Mouse (Mus musculus) hindbrain, embryonic 16.5 days (tissue): ENCODE measurements around the gene Mgst2. TPM values are rescaled to one million over a fixed set of nuclear protein-coding genes. Genes with fewer than 3 reads are reported as not detected.

Experiments
- ATAC-seq: fragments of 200-750 bp; cut with Nextera tagmentation; 2 replicates; pipeline ENCODE4 v1.8.0; 2017; ENCODE audit warnings: moderate TSS enrichment, moderate library complexity
- H3K27ac ChIP-seq: fragments of 300-500 bp; sonication (generic); 2 replicates; pipeline ENCODE4 v1.5.1; 2014; ENCODE audit warnings: low read depth, mild to moderate bottlenecking, control low read depth, low read length, moderate library complexity
- H3K27me3 ChIP-seq: fragments of 300-500 bp; sonication (generic); replicated peaks from 2 replicates; pipeline ENCODE4 v1.6.1; 2014; ENCODE audit warnings: low read length; ENCODE audit not compliant: control insufficient read depth, insufficient read depth
- H3K36me3 ChIP-seq: fragments of 300-500 bp; sonication (generic); 2 replicates; pipeline ENCODE4 v1.6.1; 2014; ENCODE audit warnings: mild to moderate bottlenecking, low read length, moderate library complexity, mixed read lengths; ENCODE audit not compliant: control insufficient read depth, insufficient read depth
- H3K4me1 ChIP-seq: fragments of 300-500 bp; sonication (generic); 2 replicates; pipeline ENCODE4 v1.6.1; 2014; ENCODE audit warnings: low read depth, low read length; ENCODE audit not compliant: control insufficient read depth, insufficient read depth
- H3K4me2 ChIP-seq: fragments of 300-500 bp; sonication (generic); 2 replicates; pipeline ENCODE4 v1.6.1; 2014; ENCODE audit warnings: mild to moderate bottlenecking, low read length, control low read depth, moderate library complexity
- H3K4me3 ChIP-seq: fragments of 300-500 bp; sonication (generic); 2 replicates; pipeline ENCODE4 v1.5.1; 2014; ENCODE audit warnings: mild to moderate bottlenecking, low read length, control low read depth, moderate library complexity
- H3K9ac ChIP-seq: fragments of 300-500 bp; sonication (generic); 2 replicates; pipeline ENCODE4 v1.6.1; 2014; ENCODE audit warnings: low read depth, mild to moderate bottlenecking, control low read depth, low read length, moderate library complexity
- H3K9me3 ChIP-seq: fragments of 300-500 bp; sonication (generic); 2 replicates; pipeline ENCODE4 v1.6.1; 2014; ENCODE audit warnings: mild to moderate bottlenecking, low read length, moderate library complexity; ENCODE audit not compliant: control insufficient read depth
- WGBS: fragments of 180-500 bp; shearing (Covaris S2); extraction: QIAGEN DNeasy Blood & Tissue Kit; methylation state at CpG from one replicate; pipeline ENCODE4 v1.1.7; 2014; 5-methylcytosine and 5-hydroxymethylcytosine counted together
- polyA plus RNA-seq: library from polyadenylated mRNA; unstranded; fragments of >200 nt; fragmentation: Nextera tagmentation; extraction: Ambion mirVana; gene quantifications from 2 replicates; pipeline ENCODE4 v1.2.1, GENCODE M21; 2015

Mgst2 gene
- polyA plus RNA-seq, 1 experiment from 2014 or later = 0.33 TPM

DNA sequence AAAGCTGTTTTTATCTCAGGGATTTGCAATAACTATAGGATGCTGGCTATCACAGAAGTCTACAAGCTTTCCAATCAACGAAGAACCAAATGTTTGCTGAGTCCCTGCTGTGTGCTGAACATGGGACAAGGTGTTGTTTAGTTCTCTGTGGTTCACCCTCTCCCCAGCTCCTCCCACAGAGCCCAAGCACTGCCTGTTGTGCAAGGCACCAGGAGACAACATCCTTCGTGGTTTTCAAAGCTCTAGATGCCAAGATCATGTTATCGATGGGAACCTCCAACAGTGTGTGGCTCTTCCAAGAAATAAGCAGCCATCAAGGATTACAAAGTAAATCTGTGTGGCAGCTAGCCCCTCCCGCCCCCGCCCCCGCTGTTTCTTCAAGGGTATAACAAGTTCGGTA is 70.5 kb downstream of the Mgst2 start:
- peaks cover 8% of the 10 kb centered on the region for H3K4me1 ChIP-seq

DNA sequence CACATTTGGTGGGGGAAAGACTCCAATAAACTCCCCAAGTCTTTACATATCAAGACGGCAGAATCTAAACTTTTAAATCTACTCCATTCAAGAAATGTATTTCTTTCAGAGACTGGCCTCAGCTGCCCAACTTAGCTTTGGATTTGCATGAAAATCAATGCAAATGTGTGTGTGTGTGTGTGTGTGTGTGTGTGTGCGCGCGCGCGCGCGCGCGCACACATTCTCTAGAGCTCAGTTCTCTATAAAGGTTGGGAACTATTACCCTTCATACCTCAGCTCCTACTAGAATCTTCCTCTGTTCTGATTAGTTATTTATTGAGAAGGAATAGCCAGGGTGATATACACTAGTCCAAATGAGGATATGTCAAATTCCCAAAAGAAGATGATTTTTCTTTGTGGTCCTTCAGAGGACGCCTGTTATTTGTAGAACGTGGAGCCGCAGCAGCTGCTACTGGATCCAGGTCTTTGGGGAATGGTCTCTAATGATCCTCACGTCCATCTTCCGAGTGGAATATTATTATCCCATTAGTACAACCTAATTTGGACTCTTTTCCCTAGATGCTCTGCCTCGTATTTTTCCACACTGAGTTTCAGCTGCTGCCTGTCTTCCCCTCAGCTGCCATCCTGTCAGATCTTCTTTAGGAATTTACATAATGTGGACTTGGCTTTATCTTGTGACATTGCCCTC is 71.9 kb downstream of the Mgst2 start:
- no peak overlapping the region for H3K27ac ChIP-seq
- H3K9me3 ChIP-seq = no peaks in the 10 kb centered on the region
- no peak overlapping the region for H3K9ac ChIP-seq
- H3K27me3 ChIP-seq = no peaks in the 10 kb centered on the region
- WGBS = 55% methylated on average over 16 of the region's 16 CpGs
- no peak overlapping the region for H3K4me2 ChIP-seq
- no peak overlapping the region for H3K4me3 ChIP-seq
- peaks cover 8% of the 10 kb centered on the region for H3K4me1 ChIP-seq
- H3K36me3 ChIP-seq = no peaks in the 10 kb centered on the region
- ATAC-seq = no peak

More for the DNA sequence above, 70.5 kb downstream of the Mgst2 start:
- WGBS = 85% methylated on average over 7 of the region's 7 CpGs
- no peak overlapping the region for H3K27ac ChIP-seq
- H3K36me3 ChIP-seq = no peaks in the 10 kb centered on the region
- H3K27me3 ChIP-seq = no peaks in the 10 kb centered on the region
- no peak for ATAC-seq
- no peaks in the 10 kb centered on the region for H3K9me3 ChIP-seq
- H3K4me2 ChIP-seq = no peak overlapping the region
- no peak overlapping the region for H3K9ac ChIP-seq
- H3K4me3 ChIP-seq = no peak overlapping the region

Other genes starting within 250 kb of the Mgst2 start
- gene Naa15, start 245.2 kb upstream of the Mgst2 start, polyA plus RNA-seq = 32.6 and 34.5 TPM in 2 replicates
- 29.2 and 32.0 TPM in 2 replicates for gene Rab33b, start 176.4 kb upstream of the Mgst2 start, polyA plus RNA-seq
- 2.1 and 2.7 TPM in 2 replicates for gene Setd7, start 99.5 kb upstream of the Mgst2 start, polyA plus RNA-seq